Mouse (Mus musculus): Measurements from ENCODE around the gene Slc48a1.

Gene Slc48a1

GRCm38 (mm10) chr15:97828901-97829338, 50.6 kb downstream of the Slc48a1 start:
- DNase-seq, result peak; percentile 83

- no peak for DNase-seq
These were observed 51.1 kb downstream of the Slc48a1 start for GRCm38 (mm10) chr15:97829432-97829831.

- DNase-seq, result peak; percentile 51
These were observed 52.0 kb downstream of the Slc48a1 start for GRCm38 (mm10) chr15:97830253-97830787.

GRCm38 (mm10) chr15:97830788-97831241, 52.5 kb downstream of the Slc48a1 start:
- peak; percentile 63 for DNase-seq

GRCm38 (mm10) chr15:97831242-97831986, 53.1 kb downstream of the Slc48a1 start:
- DNase-seq, result peak; percentile 83

- peak; percentile 89 for DNase-seq
These were observed 53.8 kb downstream of the Slc48a1 start for GRCm38 (mm10) chr15:97831987-97832640.

GRCm38 (mm10) chr15:97832764-97833479, 54.6 kb downstream of the Slc48a1 start:
- DNase-seq, result no peak

- DNase-seq, result no peak
These were observed 58.0 kb downstream of the Slc48a1 start for GRCm38 (mm10) chr15:97836153-97836893.

GRCm38 (mm10) chr15:97836894-97837247, 58.6 kb downstream of the Slc48a1 start:
- DNase-seq, result no peak

GRCm38 (mm10) chr15:97837491-97838061, 59.3 kb downstream of the Slc48a1 start:
- DNase-seq, result peak; percentile 84

GRCm38 (mm10) chr15:97838395-97838794, 60.1 kb downstream of the Slc48a1 start:
- no peak for DNase-seq

- no peak for DNase-seq
These were observed 60.7 kb downstream of the Slc48a1 start for GRCm38 (mm10) chr15:97839012-97839411.

- no peak for DNase-seq
These were observed 61.2 kb downstream of the Slc48a1 start for GRCm38 (mm10) chr15:97839473-97839872.

- peak; percentile 95 for DNase-seq
These were observed 61.7 kb downstream of the Slc48a1 start for GRCm38 (mm10) chr15:97839991-97840455.

GRCm38 (mm10) chr15:97840781-97841180, 62.5 kb downstream of the Slc48a1 start:
- no peak for DNase-seq

GRCm38 (mm10) chr15:97841383-97841782, 63.1 kb downstream of the Slc48a1 start:
- DNase-seq, result no peak

GRCm38 (mm10) chr15:97842058-97842457, 63.7 kb downstream of the Slc48a1 start:
- no peak for DNase-seq
